Mouse (Mus musculus): ENCODE data around the gene Lpin1. TPM values are rescaled to one million over a fixed set of nuclear protein-coding genes. Genes with fewer than 3 reads are reported as not detected.

Lpin1 gene
- polyA plus RNA-seq, 1 experiment, result 66.4 TPM

DNA sequence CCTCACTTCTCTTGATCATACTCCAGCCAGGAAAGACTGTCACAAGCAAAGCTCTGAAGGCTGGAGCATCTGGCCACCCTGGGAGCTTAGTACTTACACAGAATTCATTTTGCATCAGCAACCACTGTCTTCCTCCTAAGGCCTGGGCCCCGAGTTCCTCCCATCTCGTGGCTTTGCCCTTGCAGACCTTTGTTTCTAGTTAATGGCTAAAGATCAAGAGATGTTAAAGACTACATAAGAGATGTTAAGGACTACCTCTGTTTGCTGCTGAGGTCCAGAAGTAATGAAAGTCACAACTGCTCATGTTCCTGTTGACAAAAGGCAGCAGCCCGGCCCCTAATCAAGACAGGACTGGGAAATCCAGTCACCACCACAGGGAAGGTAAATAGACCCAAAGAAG, 82.8 kb downstream of the Lpin1 start:
- DNase-seq (ENCODE audit: low read depth), result no peak

DNA sequence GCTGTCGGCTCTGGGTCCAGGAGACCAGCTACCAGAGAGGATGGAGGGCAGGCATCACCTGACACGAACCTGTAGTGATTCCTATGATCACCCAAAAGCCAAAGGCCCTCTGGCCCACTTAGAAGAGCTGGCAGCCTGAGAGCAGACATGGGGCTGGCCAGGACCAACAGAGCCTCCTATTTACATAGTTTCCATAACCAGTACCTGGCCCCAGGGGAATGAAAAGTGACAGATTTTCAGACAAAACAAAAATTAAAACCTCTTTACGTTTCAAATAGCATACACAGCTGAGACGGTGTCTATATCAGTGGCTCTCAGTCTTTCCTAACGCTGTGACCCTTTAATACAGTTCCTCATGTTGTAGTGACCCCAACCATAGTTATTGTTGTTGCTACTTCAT, 83.9 kb downstream of the Lpin1 start:
- no peak for DNase-seq (ENCODE audit: low read depth)

DNA sequence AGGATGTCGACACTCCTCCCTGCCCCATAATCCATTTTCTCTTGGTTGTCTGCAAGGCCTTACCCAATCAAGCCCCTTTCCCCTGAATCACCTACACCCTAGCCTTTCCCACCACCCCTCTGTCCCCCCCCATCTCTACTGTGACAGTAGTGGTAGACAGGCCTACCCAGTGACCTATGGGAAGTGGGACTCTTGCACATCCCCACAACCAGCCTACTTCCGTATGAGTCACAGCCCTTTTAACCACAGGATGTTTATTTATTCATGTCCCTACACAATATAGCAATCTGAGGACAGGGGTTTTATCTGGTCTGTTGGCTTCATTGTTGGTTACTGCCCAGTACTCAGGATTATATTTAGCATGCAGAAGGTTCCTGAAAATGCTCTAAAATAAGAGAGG, 84.6 kb downstream of the Lpin1 start:
- no peak for DNase-seq (ENCODE audit: low read depth)

- no peak for DNase-seq (ENCODE audit: low read depth)
These were observed 95.6 kb downstream of the Lpin1 start for GRCm38 (mm10) chr12:16515183-16515582.

DNA sequence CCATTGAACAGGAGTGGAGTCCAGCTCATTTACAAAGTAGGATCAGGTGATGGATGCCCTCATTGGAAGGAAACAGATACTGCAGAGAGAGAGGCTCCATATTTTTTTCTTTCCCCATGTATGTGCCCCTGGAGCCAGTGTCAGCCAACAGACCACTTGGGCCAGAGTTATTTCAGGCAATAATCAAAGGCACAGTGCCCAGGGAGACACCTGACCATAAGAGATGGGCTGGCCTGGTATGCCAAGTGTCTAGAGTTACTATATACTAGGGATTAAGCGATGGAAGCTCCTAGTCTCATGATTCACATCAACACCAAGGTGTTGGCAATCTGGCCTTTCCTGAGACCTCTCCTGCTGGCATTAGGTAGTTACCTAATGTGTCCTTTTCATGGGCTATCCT, 97.8 kb downstream of the Lpin1 start:
- no peak for DNase-seq (ENCODE audit: low read depth)

- no peak for DNase-seq (ENCODE audit: low read depth)
These were observed 101.5 kb downstream of the Lpin1 start for GRCm38 (mm10) chr12:16509122-16509752.

DNA sequence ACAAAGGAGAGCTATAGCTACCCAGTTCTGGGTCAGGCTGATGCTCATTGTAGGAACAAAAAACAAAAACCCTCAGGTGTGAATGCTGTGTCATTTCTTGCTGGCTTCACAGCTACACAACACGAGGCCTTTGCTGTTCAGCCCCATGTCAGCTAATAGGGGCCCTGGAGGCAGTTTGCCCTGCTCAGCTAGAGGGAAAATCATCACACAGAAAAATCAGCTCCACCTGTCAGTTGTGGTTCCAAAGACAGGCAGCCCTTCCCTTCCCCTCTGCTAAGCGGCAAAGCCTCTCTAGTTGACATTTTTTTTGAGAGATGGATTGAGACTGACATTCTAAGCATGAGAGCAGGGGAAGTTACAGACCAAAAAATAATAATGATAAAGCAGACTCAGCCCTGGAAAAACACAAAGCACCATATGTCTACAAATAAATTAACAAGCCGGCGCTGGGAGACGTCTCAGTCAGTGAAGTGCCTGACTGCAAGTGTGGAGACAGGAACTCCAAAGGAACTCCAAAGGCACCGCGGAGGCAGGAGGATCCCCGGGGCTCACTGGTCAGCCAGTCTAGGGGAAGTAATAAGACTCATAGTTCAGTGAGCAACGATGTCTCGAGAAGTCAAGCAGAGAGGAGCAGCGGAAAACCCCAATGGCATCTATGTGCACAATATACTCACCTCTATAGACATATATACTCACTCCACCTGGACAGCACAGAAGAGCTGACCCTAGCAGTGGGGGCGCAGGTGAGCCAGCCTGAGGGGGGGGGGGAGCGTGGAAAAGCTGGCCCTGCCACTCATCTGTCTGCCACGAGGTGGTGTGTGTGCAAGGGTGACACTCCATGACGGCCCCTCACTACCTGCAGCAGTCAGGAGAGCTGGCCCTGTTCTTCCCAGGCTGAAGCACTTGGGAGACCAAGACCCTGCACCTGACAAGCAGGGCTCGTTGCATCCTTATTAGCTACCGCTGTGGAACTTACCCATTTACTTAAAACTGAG, 103.7 kb downstream of the Lpin1 start:
- DNase-seq (ENCODE audit: low read depth), result no peak

- no peak for DNase-seq (ENCODE audit: low read depth)
These were observed 106.5 kb downstream of the Lpin1 start for GRCm38 (mm10) chr12:16504244-16504643.

GRCm38 (mm10) chr12:16497960-16498359, 112.8 kb downstream of the Lpin1 start:
- no peak for DNase-seq (ENCODE audit: low read depth)

GRCm38 (mm10) chr12:16492713-16493112, 118.1 kb downstream of the Lpin1 start:
- DNase-seq (ENCODE audit: low read depth), result no peak

GRCm38 (mm10) chr12:16488899-16489298, 121.9 kb downstream of the Lpin1 start:
- no peak for DNase-seq (ENCODE audit: low read depth)

- no peak for DNase-seq (ENCODE audit: low read depth)
These were observed 123.3 kb downstream of the Lpin1 start for GRCm38 (mm10) chr12:16487453-16487852.

Other genes with a start within 250 kb of the Lpin1 start
- 107 and 233 TPM in 2 replicates for gene Ntsr2, start 42.4 kb upstream of the Lpin1 start, polyA plus RNA-seq (2012; rRNA removed)
- gene Greb1, start 189.9 kb upstream of the Lpin1 start, polyA plus RNA-seq (2012; rRNA removed), result 33.8 and 39.2 TPM in 2 replicates
- gene E2f6, start 200.0 kb upstream of the Lpin1 start, polyA plus RNA-seq (2012; rRNA removed), result 14.5 and 19.8 TPM in 2 replicates

Data from gonadal fat pad, adult 2 months (tissue).